Mouse (Mus musculus) liver, embryonic 14.5 days (tissue): Measurements from ENCODE around the gene Grip1. TPM values are rescaled to one million over a fixed set of nuclear protein-coding genes. Genes with fewer than 3 reads are reported as not detected.

Experiments
- ATAC-seq: fragments of 200-750 bp; cut with Nextera tagmentation; 2 replicates; pipeline ENCODE4 v1.8.0; 2017; ENCODE audit warnings: moderate number of reproducible peaks, mild to moderate bottlenecking, moderate library complexity; ENCODE audit not compliant: insufficient read depth
- DNase-seq, 3 experiments: peaks; one replicate each; pipeline ENCODE4 v3.0.0-alpha.2; 2012 to 2013; ENCODE audit warnings: low read depth in 3 of 3, low spot score in 3 of 3
- H3K27ac ChIP-seq: fragments of 300-500 bp; sonication (generic); 2 replicates; pipeline ENCODE4 v1.5.1; 2014; ENCODE audit warnings: moderate library complexity, mild to moderate bottlenecking, control low read depth, inconsistent platforms
- H3K27me3 ChIP-seq: fragments of 300-500 bp; sonication (generic); 2 replicates; pipeline ENCODE4 v1.6.1; 2014; ENCODE audit warnings: mild to moderate bottlenecking, low read length, moderate library complexity; ENCODE audit not compliant: control insufficient read depth, insufficient read depth
- H3K36me3 ChIP-seq: fragments of 300-500 bp; sonication (generic); replicated peaks from 2 replicates; pipeline ENCODE4 v1.6.1; 2014; ENCODE audit warnings: low read depth; ENCODE audit not compliant: control insufficient read depth, insufficient read depth
- H3K4me1 ChIP-seq, 2 experiments: fragments of 200-500 bp in 1 of 2; fragments of 300-500 bp in 1 of 2; sonication (generic) in 1 of 2; replicated peaks; 2 replicates each; pipeline ENCODE4 v1.6.1; 2012 to 2014; ENCODE audit warnings: antibody characterized with exemption in 1 of 2, inconsistent platforms in 1 of 2, low read length in 1 of 2; ENCODE audit not compliant: control insufficient read depth in 2 of 2, insufficient read depth in 2 of 2
- H3K4me2 ChIP-seq: fragments of 300-500 bp; sonication (generic); 2 replicates; pipeline ENCODE4 v1.6.1; 2014; ENCODE audit warnings: low read depth, mild to moderate bottlenecking, control low read depth, moderate library complexity
- H3K4me3 ChIP-seq, 2 experiments: fragments of 200-500 bp in 1 of 2; fragments of 300-500 bp in 1 of 2; sonication (generic) in 1 of 2; 2 replicates each; pipeline ENCODE4 v1.5.1; 2012 to 2014; ENCODE audit warnings: low read depth in 2 of 2, low read length in 2 of 2, mild to moderate bottlenecking in 2 of 2, control low read depth in 1 of 2, inconsistent platforms in 1 of 2, moderate library complexity in 1 of 2; ENCODE audit not compliant: insufficient read depth in 1 of 2
- H3K9ac ChIP-seq: fragments of 300-500 bp; sonication (generic); replicated peaks from 2 replicates; pipeline ENCODE4 v1.6.1; 2014; ENCODE audit warnings: mild to moderate bottlenecking, control low read depth, moderate library complexity
- H3K9me3 ChIP-seq: fragments of 300-500 bp; sonication (generic); 2 replicates; pipeline ENCODE4 v1.6.1; 2016; ENCODE audit warnings: low read length, mixed read lengths; ENCODE audit not compliant: control insufficient read depth
- CTCF ChIP-seq: IDR thresholded peaks from 2 replicates; pipeline ENCODE4 v1.5.1; 2016; ENCODE audit warnings: antibody characterized with exemption, low read depth, control low read depth
- EP300 ChIP-seq: IDR thresholded peaks from 2 replicates; pipeline ENCODE4 v1.6.1; 2016; ENCODE audit warnings: antibody characterized with exemption, low read depth
- WGBS: fragments of 180-500 bp; shearing (Covaris S2); extraction: QIAGEN DNeasy Blood & Tissue Kit; methylation state at CpG from one replicate; pipeline ENCODE4 v1.1.7; 2014; ENCODE audit not compliant: insufficient replicate concordance; 5-methylcytosine and 5-hydroxymethylcytosine counted together
- polyA plus RNA-seq, 2 experiments: library from polyadenylated mRNA; depleted of rRNA in 1 of 2; stranded (reverse) in 1 of 2; unstranded in 1 of 2; fragments of >200 nt; fragmentation: Nextera tagmentation in 1 of 2; extraction: Ambion mirVana in 1 of 2; gene quantifications; 2 replicates each; pipeline versions ENCODE4 v1.2.1 to v1.2.3; 2012 to 2014

Grip1 gene
- polyA plus RNA-seq, 2 experiments, result 0.37 to 0.56 TPM

DNA sequence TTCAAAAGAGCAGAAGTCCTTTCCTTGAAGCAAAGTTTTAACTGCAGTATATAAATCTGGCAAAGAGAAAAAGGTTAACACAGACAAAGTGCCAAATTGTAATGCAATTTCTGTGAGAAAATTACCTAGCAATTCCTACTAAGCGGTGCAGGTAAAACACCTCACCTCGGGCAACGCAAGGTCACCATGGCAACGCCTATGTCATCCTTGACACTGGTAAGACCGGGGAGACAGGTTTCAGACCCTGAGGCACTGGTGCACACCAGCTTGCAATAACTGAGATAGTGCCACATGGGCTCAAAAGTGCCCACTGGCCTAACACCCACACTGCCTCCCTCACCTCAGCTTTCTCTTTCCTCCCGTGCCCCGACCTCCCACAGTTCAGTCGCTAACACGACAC, 641.5 kb downstream of the Grip1 start:
- ATAC-seq (no peak), DNase-seq (no peak)
- Histone ChIP-seq H3K27ac (no peak overlapping the region), H3K36me3 (peaks cover 24% of the 10 kb centered on the region), H3K4me2 (no peak overlapping the region), H3K4me1 (no peaks in the 10 kb centered on the region), H3K9me3 (no peaks in the 10 kb centered on the region), H3K9ac (no peak overlapping the region), H3K27me3 (no peaks in the 10 kb centered on the region), H3K4me3 (no peak overlapping the region)
- TF ChIP-seq EP300 (no peak), CTCF (no peak)
- 88% methylated on average over 9 of the region's 9 CpGs for WGBS

DNA sequence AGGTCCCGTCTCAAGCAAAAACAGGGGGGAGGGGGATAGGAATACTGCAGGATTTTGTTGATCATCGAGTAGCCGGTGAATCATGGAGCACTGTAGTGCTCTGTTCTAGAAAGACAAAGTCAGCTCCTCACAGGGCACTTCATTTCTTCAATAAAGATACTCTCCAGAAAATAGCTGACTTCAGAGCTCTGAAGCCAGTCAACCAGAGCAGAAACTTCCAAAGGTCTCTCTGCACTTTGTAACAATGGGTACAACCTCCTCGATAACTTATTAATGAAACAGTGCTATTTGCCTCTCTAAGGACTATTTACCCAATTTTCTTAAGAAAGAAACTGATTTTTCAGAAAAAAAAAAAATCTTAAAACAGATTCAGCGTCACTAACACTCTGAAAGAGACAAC, 642.1 kb downstream of the Grip1 start:
- Histone ChIP-seq H3K9me3 (no peaks in the 10 kb centered on the region), H3K4me2 (no peak overlapping the region), H3K4me1 (no peaks in the 10 kb centered on the region), H3K27ac (no peak overlapping the region), H3K27me3 (no peaks in the 10 kb centered on the region), H3K9ac (no peak overlapping the region), H3K4me3 (no peak overlapping the region), H3K36me3 (peaks cover 26% of the 10 kb centered on the region)
- DNase-seq, result no peak
- no peak for ATAC-seq
- TF ChIP-seq CTCF (no peak), EP300 (no peak)
- WGBS, result 87% methylated on average over 5 of the region's 5 CpGs

DNA sequence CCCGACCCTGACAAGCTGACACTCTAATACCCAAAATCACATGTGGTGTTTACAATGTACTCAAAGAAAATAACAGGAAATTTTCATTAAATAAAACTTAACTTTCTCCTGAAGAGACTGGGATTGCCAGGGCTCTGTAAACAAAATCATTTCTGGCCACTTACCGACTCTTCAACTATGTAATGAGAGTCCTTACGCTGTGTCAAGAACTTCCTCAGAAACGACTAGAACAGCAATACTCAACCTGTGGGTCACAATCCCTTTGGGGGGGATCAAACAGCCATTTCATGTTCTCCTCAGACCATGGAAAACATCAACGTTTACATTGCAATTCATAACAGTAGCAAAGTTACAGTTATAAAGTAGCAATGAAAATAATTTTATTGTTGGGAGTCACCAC, 643.9 kb downstream of the Grip1 start:
- Histone ChIP-seq H3K36me3 (peaks cover 23% of the 10 kb centered on the region), H3K27me3 (no peaks in the 10 kb centered on the region), H3K27ac (no peak overlapping the region), H3K4me1 (no peaks in the 10 kb centered on the region), H3K9me3 (no peaks in the 10 kb centered on the region), H3K4me3 (no peak overlapping the region), H3K9ac (no peak overlapping the region), H3K4me2 (no peak overlapping the region)
- ATAC-seq, result no peak
- WGBS, result 86% methylated on average over 5 of the region's 5 CpGs
- no peak for DNase-seq
- TF ChIP-seq EP300 (no peak), CTCF (no peak)

DNA sequence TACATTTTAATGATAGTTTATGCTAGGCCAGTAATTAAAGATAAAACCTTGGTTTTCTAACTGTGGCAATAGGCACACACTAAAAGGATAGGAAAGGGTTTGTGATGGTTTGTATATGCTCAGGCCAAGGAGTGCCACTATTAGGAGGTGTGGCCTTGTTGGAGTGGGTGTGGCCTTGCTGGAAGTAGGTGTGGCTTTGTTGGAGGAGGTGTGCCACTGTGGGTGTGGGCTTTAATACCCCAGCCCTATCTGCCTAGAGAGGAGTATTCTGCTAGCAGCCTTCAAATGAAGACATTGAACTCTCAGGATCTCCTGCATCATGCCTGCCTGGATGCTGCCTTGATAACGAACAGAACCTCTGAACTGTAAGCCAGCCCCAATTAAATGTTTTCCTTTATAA, 647.2 kb downstream of the Grip1 start:
- Histone ChIP-seq H3K9ac (no peak overlapping the region), H3K36me3 (peaks cover 27% of the 10 kb centered on the region), H3K27ac (no peak overlapping the region), H3K4me3 (no peak overlapping the region), H3K4me2 (no peak overlapping the region), H3K4me1 (no peaks in the 10 kb centered on the region), H3K27me3 (no peaks in the 10 kb centered on the region), H3K9me3 (no peaks in the 10 kb centered on the region)
- 80% methylated on average over 1 of the region's 1 CpGs for WGBS
- DNase-seq (no peak), ATAC-seq (no peak)
- TF ChIP-seq CTCF (no peak), EP300 (no peak)

DNA sequence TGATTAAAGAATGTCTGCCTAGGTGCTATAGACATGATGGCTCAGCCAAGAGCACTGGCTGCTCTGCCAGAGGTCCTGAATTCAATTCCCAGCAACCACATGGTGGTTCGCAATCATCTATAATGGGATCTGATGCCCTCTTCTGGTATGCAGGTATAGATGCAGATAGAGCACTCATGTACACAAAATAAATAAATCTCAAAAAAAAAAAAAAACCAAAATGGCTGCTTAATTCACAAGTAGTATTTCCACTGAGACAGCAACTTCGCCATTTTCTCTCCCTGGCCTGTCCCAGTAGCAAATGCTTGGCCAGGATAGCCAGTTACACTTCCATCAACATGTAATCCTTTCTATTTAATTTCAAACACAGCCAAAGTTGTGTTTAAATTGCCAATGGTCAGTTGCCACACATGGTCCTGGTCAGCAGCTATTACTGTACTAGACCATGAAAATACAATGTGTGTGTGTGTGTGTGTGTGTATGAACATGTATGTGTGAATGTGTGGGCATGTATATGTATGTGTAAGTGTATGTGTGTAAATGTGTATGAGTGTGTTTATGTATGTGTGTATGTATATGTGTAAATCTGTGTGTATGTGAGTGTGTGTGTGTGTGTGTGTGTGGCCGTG, 658.2 kb downstream of the Grip1 start:
- Histone ChIP-seq H3K4me2 (peak overlapping the region; percentile 88), H3K9ac (peak overlapping the region; percentile 90), H3K27me3 (no peaks in the 10 kb centered on the region), H3K9me3 (no peaks in the 10 kb centered on the region), H3K36me3 (peaks cover 20% of the 10 kb centered on the region), H3K4me3 (peak overlapping the region; percentile 81 to 96), H3K27ac (peak overlapping the region; percentile 86), H3K4me1 (peaks cover 0 to 7% of the 10 kb centered on the region in 2 experiments; a peak in 1 of 4 replicates)
- no peak for DNase-seq
- no peak for ATAC-seq
- no peak for TF ChIP-seq EP300
- peak; percentile 23 for TF ChIP-seq CTCF
- WGBS, result 61% methylated on average over 3 of the region's 3 CpGs
